Mouse (Mus musculus) c-Kit-negative CD71-positive TER-119-positive erythroid progenitor cells, embryonic 14.5 days (primary cell): ENCODE data around the gene Cbx1.

Experiments used
- DNase-seq: peaks from one replicate; pipeline ENCODE4 v3.0.0-alpha.2; 2013; ENCODE audit warnings: low read depth, low spot score

Cbx1 gene

GRCm38 (mm10) chr11:96815895-96816294 is 27.0 kb downstream of the Cbx1 start:
- DNase-seq, result no peak

DNA sequence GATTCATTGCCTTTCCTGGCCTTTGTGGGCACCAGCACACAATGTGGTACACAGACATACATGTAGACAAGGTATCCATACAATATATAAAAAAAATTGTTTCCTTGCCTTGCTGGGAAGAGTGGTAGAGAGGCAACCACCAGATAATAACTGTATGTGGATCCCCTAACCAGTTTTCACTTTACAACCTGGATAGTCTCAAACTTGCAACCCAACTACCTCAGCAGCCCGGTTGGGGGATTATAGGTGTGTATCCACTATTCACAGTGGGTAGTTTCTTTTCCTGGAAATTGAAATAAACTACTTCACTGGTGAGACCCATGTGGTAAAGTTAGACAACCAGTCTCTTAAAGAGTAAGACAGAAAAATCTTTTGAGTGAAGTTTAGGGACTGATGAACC is 27.6 kb downstream of the Cbx1 start:
- no peak for DNase-seq

- DNase-seq, result no peak
These were observed 28.1 kb downstream of the Cbx1 start for GRCm38 (mm10) chr11:96816979-96817378.

GRCm38 (mm10) chr11:96818128-96818710 is 29.3 kb downstream of the Cbx1 start:
- DNase-seq, result no peak

- no peak for DNase-seq
These were observed 33.0 kb downstream of the Cbx1 start for GRCm38 (mm10) chr11:96821956-96822355.

- no peak for DNase-seq
These were observed 33.9 kb downstream of the Cbx1 start for GRCm38 (mm10) chr11:96822675-96823470.

DNA sequence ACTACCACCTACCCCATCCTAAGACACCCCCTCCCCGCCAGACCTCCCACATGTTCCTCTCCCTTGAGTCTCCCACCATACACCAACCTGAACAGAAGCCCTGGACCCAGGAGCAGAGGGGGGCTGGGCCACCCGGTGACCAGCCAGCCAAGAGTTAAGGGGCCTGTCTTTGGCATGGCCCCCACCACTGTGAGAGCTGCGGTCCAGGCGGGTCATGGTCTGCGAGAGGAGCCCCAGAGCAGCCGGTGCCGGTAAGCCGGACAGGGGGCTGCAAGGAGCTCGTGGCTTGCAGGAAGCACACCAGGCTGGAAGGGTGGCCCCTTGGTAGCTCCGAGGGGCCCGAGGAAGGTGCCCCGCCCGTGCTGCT is 34.5 kb downstream of the Cbx1 start:
- no peak for DNase-seq

GRCm38 (mm10) chr11:96823880-96824782 is 35.2 kb downstream of the Cbx1 start:
- peak; percentile 59 for DNase-seq

GRCm38 (mm10) chr11:96824783-96825495 is 36.0 kb downstream of the Cbx1 start:
- no peak for DNase-seq

DNA sequence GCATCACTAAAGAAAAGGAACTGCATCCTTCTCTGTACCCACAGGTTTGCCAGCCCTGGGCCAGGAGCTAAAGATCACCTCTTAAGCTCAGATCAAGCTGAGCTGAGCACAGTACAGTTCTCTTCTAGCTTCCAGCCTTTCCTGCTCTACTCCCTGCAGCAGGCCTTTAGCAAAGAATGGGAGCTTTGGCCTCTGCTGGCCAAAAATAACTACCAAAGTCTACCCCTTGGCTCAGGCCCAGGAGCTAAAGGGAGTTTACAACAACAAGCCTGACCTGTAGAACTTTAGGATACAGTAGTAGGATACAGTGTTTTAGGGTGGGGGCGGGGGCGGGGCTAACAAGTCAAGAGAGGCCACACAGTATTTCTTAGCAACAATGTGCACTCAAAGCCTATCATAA is 37.6 kb downstream of the Cbx1 start:
- DNase-seq, result no peak

DNA sequence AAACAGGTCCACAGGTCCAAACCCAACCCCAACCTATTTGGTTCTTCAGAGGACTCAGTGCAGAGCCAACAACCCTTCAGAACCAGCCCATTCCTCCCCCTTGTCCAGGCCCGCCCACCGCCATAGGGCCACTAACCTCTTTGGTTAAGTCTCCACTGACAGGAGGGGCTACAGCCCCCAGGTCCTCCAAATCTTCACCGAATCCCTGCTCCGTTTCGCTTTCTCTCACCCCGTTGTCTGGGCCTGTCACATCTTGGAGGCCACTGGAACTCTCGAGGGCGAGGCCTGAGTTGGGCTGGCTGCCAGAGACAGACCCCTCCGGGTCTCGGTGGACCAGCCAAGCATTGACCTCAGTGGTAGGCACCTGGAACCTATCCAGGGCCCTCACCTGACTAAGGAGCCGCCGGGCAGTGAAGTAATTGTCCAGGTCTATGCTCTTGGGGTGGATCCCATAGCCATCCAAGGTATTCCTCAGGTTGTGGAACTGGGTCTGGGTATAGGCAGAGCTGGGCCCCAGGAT is 38.2 kb downstream of the Cbx1 start:
- DNase-seq, result no peak

DNA sequence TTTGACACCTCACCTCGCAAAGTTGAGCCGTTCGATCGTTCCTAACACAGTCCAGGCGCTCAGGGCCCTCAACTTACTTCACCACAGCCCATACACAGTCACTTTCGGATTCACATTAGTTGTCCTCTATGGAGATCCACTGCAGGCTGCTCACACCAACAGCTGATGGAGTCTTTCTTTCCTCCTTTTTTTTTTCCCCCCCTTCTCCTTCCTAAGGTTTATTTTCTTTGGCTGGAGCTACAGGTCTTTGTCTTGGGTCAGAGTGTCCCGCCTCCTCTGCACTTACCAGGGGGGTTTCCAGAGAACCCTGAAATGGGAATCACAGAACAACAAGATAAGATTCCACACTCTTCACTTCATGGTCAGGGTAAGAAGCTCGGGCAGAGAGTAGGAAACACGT is 39.0 kb downstream of the Cbx1 start:
- DNase-seq, result no peak

DNA sequence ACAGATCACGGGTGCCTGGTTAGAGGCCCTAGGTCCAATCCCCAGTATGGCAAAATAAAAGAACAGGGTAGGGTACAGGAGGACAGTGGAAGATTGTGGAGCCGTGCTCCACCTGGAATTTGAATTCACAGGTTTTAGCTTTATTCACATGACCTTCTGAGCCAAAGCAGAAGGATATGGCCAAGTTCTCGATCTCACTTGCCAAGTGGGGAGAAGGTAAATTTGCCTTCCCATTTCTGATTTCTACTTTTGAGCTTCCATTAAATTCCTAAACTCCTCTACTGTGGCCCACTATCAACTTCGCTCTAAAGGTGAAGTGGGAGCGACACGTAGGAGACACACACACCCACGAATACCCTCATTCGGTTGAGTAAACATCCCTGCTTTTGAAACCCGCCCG is 40.0 kb downstream of the Cbx1 start:
- no peak for DNase-seq

GRCm38 (mm10) chr11:96829403-96829812 is 40.5 kb downstream of the Cbx1 start:
- DNase-seq, result peak; percentile 79

DNA sequence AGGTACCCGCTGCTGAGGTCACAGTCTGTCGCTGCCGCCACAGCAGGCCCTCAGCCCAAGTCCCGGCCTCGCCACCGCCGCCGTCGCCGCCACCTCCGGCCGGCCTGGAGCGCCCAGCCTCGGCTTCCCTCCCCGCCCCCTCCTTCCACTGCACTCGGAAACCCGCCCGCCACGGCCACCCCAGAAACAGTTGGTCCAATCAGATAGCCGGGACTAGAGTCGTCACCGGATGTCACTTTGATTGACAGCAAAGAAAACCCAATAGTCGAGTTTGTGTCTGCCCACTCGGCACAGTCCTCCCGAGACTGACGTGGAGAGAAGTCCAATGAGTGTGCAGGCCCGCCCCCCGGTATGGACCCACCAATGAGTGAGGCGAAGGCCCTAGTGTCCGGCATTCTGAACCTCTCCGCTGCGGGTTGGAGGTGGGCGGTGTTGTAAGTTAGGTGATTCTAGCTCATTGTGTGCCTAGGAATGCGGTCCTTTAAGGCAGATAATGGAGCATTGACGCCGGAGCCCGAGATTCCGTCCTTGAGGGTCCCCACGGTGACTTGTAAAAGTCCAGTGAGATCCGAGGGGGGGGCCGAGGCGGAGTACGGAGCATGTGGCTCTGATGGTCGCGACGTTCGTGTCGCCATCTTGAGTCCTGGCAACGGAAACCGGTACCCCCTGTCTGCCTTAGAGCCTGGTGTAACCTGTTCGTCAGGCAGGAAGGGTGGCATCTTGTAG is 41.0 kb downstream of the Cbx1 start, which contains the start of gene Nfe2l1:
Nfe2l1 (minus strand) TSS at position 156 of the 726 bp plus-strand sequence.
- peak; percentile 97 for DNase-seq

GRCm38 (mm10) chr11:96830539-96831216 is 41.8 kb downstream of the Cbx1 start:
- DNase-seq, result no peak

GRCm38 (mm10) chr11:96831516-96831915 is 42.6 kb downstream of the Cbx1 start:
- no peak for DNase-seq

DNA sequence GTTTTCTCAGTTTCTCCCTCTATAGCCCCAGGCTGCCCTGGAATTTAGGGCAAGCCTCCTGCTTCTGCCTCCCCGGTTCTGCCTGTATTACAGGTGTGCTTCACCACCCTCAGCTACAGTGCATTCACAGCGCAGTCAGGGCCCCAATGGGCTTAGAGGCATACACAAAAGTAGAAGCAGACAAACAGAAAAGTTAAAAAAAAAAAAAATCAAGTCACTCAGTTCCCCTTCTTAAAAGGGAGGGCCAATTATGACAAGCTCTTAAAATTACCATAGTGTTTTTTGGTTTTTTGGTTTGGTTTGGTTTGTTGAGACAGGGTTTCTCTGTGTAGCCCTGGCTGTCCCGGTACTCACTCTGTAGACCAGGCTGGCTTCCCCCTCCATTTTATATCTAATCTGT is 43.6 kb downstream of the Cbx1 start:
- DNase-seq, result no peak

GRCm38 (mm10) chr11:96832973-96833372 is 44.0 kb downstream of the Cbx1 start:
- no peak for DNase-seq

DNA sequence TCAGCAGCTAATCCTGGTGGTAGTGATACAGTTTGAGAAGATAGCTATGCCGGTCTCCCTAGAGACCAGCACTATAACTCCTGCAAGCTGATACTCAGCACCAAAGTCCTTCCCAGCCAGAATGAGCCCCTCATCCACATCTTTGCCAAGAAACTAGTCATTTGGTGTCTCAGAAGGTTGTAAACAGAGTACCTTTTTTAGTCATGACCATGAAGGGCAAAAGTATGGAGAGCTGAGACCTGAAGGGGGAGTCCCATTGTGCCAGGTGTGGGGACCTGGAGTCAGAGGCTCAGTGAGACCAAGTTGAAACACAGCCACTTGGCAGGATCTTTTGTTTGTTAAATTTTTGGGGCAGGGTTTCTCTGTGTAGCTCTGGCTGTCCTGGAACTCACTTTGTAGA is 45.2 kb downstream of the Cbx1 start:
- DNase-seq, result no peak
